Mouse (Mus musculus): Measurements from ENCODE around the gene Ovch2. TPM values are rescaled to one million over a fixed set of nuclear protein-coding genes. Genes with fewer than 3 reads are reported as not detected.

The Ovch2 gene
- total RNA-seq, 4 experiments from 2014 or later: not detected

DNA sequence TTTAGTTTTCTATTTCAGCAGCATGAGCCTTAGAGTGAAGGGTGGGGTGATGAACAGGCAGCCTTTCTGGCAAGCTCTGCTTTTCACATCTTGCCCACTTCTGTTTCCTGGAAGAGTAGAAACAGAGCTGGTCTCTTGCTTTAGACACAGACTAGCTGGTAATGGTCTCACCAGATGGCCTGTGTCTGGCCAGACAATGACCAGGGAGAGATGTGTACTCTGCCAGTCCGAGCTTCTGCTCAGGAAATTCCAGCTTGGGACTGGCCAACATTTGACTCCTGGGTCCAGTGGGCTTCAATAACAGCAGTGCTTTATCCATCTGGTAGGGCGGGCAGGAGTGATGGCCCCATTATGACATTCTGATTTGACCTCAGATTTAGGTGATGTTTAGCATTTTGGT, 55.9 kb downstream of the Ovch2 start:
- no peak for DNase-seq (ENCODE audit: low spot score in 2 of 2)

DNA sequence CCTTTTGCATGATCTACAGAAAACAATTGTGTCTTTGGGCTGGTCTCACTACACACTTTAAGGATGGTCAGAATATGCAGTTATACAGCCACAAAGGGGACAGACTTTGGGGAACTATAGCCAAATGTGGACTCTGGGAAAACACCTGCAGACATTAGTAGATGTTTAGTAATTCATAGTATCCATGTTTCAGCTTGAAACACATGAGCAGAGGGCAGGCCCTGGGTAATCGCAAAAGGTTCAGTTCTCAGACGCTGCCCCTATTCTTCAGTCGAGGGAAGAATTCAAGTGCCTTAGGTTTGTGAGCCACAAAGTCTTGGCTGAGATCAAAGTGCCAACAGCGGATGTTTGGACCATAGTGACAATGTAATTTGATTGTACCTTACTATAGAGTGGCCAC, 56.6 kb downstream of the Ovch2 start:
- no peak for DNase-seq (ENCODE audit: low spot score in 2 of 2)

DNA sequence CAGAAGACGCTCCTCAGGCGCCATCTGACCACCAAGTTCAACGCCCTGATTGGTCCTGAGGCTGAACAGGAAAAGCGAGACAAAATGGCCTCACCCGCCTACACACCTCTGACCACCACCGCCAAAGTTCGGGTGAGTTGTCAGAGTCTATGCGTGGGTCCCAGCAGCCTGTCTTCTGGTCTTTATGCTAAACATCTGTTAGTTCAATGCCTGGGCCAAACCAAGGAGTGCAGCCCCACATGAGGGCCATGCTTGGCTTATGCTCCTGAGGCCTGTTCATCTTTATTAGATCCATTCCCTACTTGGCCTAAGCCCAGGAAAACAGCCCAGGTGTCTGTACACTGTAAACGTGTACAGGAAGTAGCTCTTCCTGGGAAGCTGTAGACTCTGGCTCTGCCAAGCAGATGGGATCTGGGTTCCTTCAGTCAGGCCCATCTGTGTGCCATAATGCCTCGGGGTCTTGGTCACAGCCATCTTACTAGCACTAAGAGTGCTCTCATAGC, 58.0 kb downstream of the Ovch2 start:
- DNase-seq (ENCODE audit: low spot score in 2 of 2): no peak

DNA sequence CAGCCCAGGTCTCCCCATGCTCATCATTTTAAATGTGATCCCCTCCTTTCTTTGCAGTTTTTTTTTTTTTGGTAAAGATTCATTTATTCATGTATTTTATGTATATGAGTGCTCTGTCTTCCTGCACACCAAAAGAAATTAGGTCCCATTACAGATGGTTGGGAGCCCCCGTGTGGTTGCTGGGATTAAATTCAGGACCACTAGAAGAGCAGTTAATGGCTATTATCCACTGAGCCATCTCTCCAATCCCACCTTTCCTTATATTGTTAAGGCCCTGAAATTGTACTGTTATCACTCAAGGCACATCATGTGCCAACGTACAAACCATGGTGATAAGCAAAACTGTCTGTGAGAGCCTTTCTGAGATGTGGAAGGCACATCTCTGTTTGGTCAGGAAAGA, 62.3 kb downstream of the Ovch2 start:
- DNase-seq (ENCODE audit: low spot score in 2 of 2): no peak

DNA sequence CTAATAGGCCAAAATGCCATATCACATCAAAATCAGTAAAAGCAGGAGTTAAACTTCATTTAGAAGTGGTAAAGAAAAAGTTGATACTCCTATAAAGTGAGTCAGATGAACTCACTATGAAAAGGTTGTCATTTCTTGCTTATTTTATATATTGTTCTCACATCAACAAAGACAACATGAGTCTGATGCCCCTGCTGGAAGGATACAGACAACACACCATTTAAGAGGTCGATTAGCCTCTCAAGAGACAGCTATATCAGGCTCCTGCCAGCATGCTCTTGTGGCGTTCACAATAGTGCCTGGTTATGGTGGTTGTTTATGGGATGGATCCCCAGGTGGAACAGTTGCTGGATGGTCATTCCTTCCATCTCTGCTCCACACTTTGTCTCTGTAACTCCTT, 67.8 kb downstream of the Ovch2 start:
- DNase-seq (ENCODE audit: low spot score in 2 of 2): no peak

Other genes with a start within 250 kb of the Ovch2 start
- gene Olfml1, start 233.8 kb downstream of the Ovch2 start, total RNA-seq (2022): 10 to 100 TPM; 14.5 to 19.7 (median 17.2) TPM
- gene Ppfibp2, start 206.0 kb downstream of the Ovch2 start, total RNA-seq (2022): 10 to 100 TPM in 2 of 4 experiments, 1 to 10 TPM in 2; 8.2 to 11.8 (median 9.8) TPM
- gene 5330417H12Rik, start 176.0 kb downstream of the Ovch2 start, total RNA-seq (2022): not detected
- under 1 TPM; 0.11 to 0.63 (median 0.40) TPM for gene Cyb5r2, start 43.2 kb downstream of the Ovch2 start, total RNA-seq (2022)
- not detected for gene Olfr467, start 11.1 kb upstream of the Ovch2 start, total RNA-seq (2022)
- gene Olfr469, start 24.3 kb upstream of the Ovch2 start, total RNA-seq (2022): not detected
- gene Olfr470, start 46.3 kb upstream of the Ovch2 start, total RNA-seq (2022): not detected
- gene Olfr472, start 96.7 kb upstream of the Ovch2 start, total RNA-seq (2022): under 1 TPM in 1 of 4 experiments, not detected in 3; 0.07 TPM
- not detected for gene Olfr473, start 129.2 kb upstream of the Ovch2 start, total RNA-seq (2022)
- not detected for gene Olfr474, start 153.4 kb upstream of the Ovch2 start, total RNA-seq (2022)
- gene Olfr476, start 163.6 kb upstream of the Ovch2 start, total RNA-seq (2022): not detected
- not detected for gene Olfr477, start 185.5 kb upstream of the Ovch2 start, total RNA-seq (2022)
- not detected for gene Olfr478, start 232.8 kb upstream of the Ovch2 start, total RNA-seq (2022)
- not detected for gene Olfr479, start 249.5 kb upstream of the Ovch2 start, total RNA-seq (2022)